Mouse (Mus musculus) limb, embryonic 14.5 days (tissue): ENCODE results near the gene Gm10220. TPM values are rescaled to one million over a fixed set of nuclear protein-coding genes. Genes with fewer than 3 reads are reported as not detected.
"Not testable (repeated sequence)": the region's sequence is repeated elsewhere in the genome, so short reads cannot be mapped to it uniquely, and the experiment has no call there.

Source experiments
- ATAC-seq: fragments of 200-750 bp; cut with Nextera tagmentation; 2 replicates; pipeline ENCODE4 v1.8.0; 2017; ENCODE audit warnings: low read depth, moderate number of reproducible peaks, moderate TSS enrichment; ENCODE audit not compliant: low FRiP score
- DNase-seq: peaks from one replicate; pipeline ENCODE4 v3.0.0-alpha.2; 2015; ENCODE audit warnings: low spot score
- H3K27ac ChIP-seq: fragments of 300-500 bp; sonication (generic); replicated peaks from 2 replicates; pipeline ENCODE4 v1.5.1; 2014; ENCODE audit warnings: low read depth, mild to moderate bottlenecking, low read length, moderate library complexity, mixed read lengths
- H3K27me3 ChIP-seq: fragments of 300-500 bp; sonication (generic); 2 replicates; pipeline ENCODE4 v1.6.1; 2014; ENCODE audit warnings: low read length, mixed read lengths; ENCODE audit not compliant: control insufficient read depth, insufficient read depth
- H3K36me3 ChIP-seq: fragments of 300-500 bp; sonication (generic); 2 replicates; pipeline ENCODE4 v1.6.1; 2014; ENCODE audit warnings: mild to moderate bottlenecking, low read length, moderate library complexity, mixed read lengths; ENCODE audit not compliant: control insufficient read depth, insufficient read depth
- H3K4me1 ChIP-seq: fragments of 300-500 bp; sonication (generic); 2 replicates; pipeline ENCODE4 v1.6.1; 2014; ENCODE audit warnings: antibody characterized with exemption, low read length, mixed read lengths; ENCODE audit not compliant: control insufficient read depth, insufficient read depth
- H3K4me2 ChIP-seq: fragments of 300-500 bp; sonication (generic); replicated peaks from 2 replicates; pipeline ENCODE4 v1.6.1; 2014; ENCODE audit warnings: low read depth, mild to moderate bottlenecking, low read length, moderate library complexity; ENCODE audit not compliant: severe bottlenecking
- H3K4me3 ChIP-seq: fragments of 300-500 bp; sonication (generic); replicated peaks from 2 replicates; pipeline ENCODE4 v1.5.1; 2014; ENCODE audit warnings: low read length
- H3K9ac ChIP-seq: fragments of 300-500 bp; sonication (generic); 2 replicates; pipeline ENCODE4 v1.6.1; 2014; ENCODE audit warnings: mild to moderate bottlenecking, low read depth, low read length, moderate library complexity; ENCODE audit not compliant: severe bottlenecking
- H3K9me3 ChIP-seq: fragments of 300-500 bp; sonication (generic); 2 replicates; pipeline ENCODE4 v1.6.1; 2016; ENCODE audit warnings: low read length; ENCODE audit not compliant: control insufficient read depth
- POLR2A ChIP-seq: fragments of 200-500 bp; IDR thresholded peaks from 2 replicates; pipeline ENCODE4 v1.8.0; 2012; ENCODE audit warnings: inconsistent platforms, mild to moderate bottlenecking, moderate library complexity, borderline replicate concordance; ENCODE audit not compliant: insufficient read depth, insufficient read length; ENCODE audit errors: extremely low read depth
- WGBS: fragments of 180-500 bp; shearing (Covaris S2); extraction: QIAGEN DNeasy Blood & Tissue Kit; methylation state at CpG from one replicate; pipeline ENCODE4 v1.1.7; 2014; 5-methylcytosine and 5-hydroxymethylcytosine counted together
- polyA plus RNA-seq, 2 experiments: library from polyadenylated mRNA; depleted of rRNA in 1 of 2; stranded (reverse) in 1 of 2; unstranded in 1 of 2; fragments of >200 nt; fragmentation: Nextera tagmentation in 1 of 2; extraction: Ambion mirVana in 1 of 2; gene quantifications; 2 replicates each; pipeline versions ENCODE4 v1.2.1 to v1.2.3; 2012 to 2014

The Gm10220 gene
- polyA plus RNA-seq (2012; rRNA removed) (not detected in 2 replicates), polyA plus RNA-seq (2014; fragmentation: Nextera tagmentation; extraction: Ambion mirVana) (0.08 TPM in 1 of 2 replicates, not detected in the other)

GRCm38 (mm10) chr5:26121321-26121720 lies at the start of gene Gm10220:
TSS of gene Gm10220 (minus strand) at chr5:26121421.
- H3K4me1 ChIP-seq, DNase-seq, H3K27me3 ChIP-seq, H3K27ac ChIP-seq, H3K9me3 ChIP-seq, ATAC-seq, H3K4me3 ChIP-seq, H3K36me3 ChIP-seq, H3K9ac ChIP-seq, H3K4me2 ChIP-seq: not testable (repeated sequence)
- no CpG with 5 or more reads among the region's 3 CpGs for WGBS

DNA sequence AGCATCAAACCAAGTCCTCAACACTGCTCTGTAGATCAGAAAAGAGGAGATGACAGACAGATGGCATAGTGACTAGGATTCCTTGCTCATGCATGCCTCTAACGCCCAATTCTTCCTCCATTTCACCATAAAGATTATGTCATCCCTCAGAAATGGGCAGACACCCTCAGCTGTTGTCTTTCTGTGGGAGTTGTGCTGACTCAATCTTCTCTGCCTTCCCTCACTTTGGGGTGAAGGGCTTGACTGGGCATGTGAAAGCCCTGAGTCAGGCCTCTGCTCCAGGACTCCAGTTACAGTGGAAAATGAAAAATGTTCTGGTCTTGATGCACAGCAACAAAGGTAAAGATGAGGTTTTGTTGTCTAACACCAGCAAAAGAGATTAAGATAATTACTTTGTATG lies 48.6 kb upstream of the Gm10220 start:
- DNase-seq = no peak
- ATAC-seq = no peak
- no peaks in the 10 kb centered on the region for H3K9me3 ChIP-seq
- H3K27me3 ChIP-seq = no peaks in the 10 kb centered on the region
- H3K4me2 ChIP-seq = no peak overlapping the region
- H3K4me3 ChIP-seq = no peak overlapping the region
- no peaks in the 10 kb centered on the region for H3K36me3 ChIP-seq
- no peak for TF ChIP-seq POLR2A
- WGBS = 69% methylated on average over 1 of the region's 1 CpGs
- no peak overlapping the region for H3K9ac ChIP-seq
- H3K4me1 ChIP-seq = no peaks in the 10 kb centered on the region
- no peak overlapping the region for H3K27ac ChIP-seq

DNA sequence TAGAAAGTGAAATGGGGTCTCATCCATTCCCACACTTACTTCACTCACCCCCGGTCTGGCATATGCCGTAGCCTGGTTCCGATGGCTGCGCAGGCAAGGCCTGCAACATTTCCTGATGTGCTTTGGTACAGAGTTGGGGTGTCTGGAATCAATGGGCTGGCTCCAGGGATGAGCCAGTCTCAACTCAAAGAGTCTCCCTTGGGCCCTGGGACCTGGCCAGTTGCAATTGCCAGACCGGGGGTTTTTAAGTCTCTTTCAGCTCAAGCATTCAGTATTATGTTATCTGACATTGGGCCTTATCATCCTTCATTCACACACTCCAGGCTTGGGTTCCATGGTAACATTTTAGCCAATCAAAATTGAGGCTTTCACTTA lies 44.6 kb upstream of the Gm10220 start:
- H3K27ac ChIP-seq = no peak overlapping the region
- no peak for ATAC-seq

DNA sequence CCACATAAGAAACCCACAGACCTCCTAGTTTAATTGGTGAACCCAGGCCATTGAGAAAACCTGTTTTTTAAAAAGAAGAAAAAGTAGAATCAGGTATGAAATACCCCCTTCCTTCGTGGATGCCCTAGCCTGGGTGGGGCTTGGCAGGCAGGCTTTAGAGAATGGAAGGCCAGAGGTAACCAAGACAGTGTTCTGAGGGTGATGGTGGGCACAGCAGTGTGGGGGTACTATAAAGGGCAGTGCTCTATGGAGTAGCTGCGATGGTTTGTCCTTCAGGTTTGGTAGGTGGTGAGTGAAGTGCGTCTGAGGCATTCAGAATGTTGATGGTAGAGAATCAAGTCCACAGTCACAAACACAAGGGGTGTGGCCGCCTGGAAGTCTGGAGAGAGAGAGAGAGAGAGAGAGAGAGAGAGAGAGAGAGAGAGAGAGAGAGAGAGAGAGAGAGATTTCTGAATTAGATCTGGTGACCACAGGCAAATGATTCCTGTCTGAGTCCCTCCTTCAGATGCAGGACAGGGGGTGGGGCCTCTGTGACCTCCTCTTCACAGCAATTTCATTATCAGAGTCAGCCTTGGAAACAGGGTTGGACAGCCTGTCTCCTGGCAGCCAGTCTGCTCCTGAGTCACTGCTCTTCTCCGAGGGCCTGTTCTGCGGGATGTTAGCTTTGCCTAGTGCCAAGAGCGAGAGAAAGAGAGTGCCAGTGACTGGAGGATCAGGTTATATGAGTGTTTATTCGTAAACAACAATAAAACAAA lies 44.0 kb upstream of the Gm10220 start:
- no peaks in the 10 kb centered on the region for H3K4me1 ChIP-seq
- H3K4me2 ChIP-seq = no peak overlapping the region
- H3K27me3 ChIP-seq = no peaks in the 10 kb centered on the region
- H3K36me3 ChIP-seq = no peaks in the 10 kb centered on the region
- 74% methylated on average over 8 of the region's 8 CpGs for WGBS
- no peak for ATAC-seq
- no peak overlapping the region for H3K27ac ChIP-seq
- DNase-seq = no peak
- H3K4me3 ChIP-seq = no peak overlapping the region
- H3K9ac ChIP-seq = no peak overlapping the region
- H3K9me3 ChIP-seq = no peaks in the 10 kb centered on the region
- no peak for TF ChIP-seq POLR2A

More for the DNA sequence above, 44.6 kb upstream of the Gm10220 start:
- Histone ChIP-seq H3K9me3 (no peaks in the 10 kb centered on the region), H3K36me3 (no peaks in the 10 kb centered on the region), H3K4me3 (no peak overlapping the region), H3K4me1 (no peaks in the 10 kb centered on the region), H3K9ac (no peak overlapping the region), H3K4me2 (no peak overlapping the region), H3K27me3 (no peaks in the 10 kb centered on the region)
- no peak for DNase-seq
- 90% methylated on average over 5 of the region's 5 CpGs for WGBS
- no peak for TF ChIP-seq POLR2A

DNA sequence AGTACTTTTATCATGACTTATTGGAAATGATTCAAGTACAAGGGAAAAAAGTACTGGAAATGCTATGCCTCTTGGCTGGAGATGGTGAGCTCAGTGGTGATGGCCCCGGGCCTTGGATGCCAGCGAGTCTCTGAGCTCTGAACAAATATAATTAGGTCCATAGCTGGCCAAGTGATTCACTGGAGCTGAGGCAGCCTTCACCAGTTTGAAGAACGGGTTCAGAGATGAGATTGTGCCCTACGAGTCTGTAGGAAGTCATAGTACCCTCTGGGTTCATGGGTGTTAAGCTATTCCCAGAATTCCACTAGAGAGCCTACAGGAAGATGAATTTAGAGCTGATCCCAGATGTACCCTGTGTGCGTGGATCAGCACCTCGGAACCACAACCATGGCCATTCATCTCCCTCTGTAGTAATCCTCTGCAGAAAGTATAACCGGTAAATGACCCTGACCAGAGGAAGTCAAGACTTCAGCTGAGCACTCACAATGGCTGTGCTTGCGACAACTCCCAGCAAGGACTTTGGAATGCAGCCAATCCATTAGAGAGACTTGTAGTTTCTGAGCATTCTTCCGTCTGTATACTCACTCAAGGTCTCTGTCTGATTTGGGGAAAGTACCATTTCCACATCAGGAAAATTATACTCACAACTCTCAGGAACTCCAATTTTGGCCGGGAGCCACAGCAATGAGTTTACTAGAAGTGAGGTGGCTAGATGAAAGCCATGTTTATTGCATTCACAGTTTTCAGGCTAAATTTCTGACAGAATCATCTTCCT lies 36.4 kb upstream of the Gm10220 start:
- Histone ChIP-seq H3K36me3 (no peaks in the 10 kb centered on the region), H3K9ac (no peak overlapping the region), H3K27me3 (no peaks in the 10 kb centered on the region), H3K4me2 (no peak overlapping the region), H3K27ac (no peak overlapping the region), H3K4me3 (no peak overlapping the region), H3K4me1 (no peaks in the 10 kb centered on the region), H3K9me3 (no peaks in the 10 kb centered on the region)
- DNase-seq = peak; percentile 32
- 74% methylated on average over 10 of the region's 10 CpGs for WGBS
- no peak for TF ChIP-seq POLR2A
- no peak for ATAC-seq
